Mouse (Mus musculus): ENCODE data around the gene 1700109H08Rik.
"Not testable (repeated sequence)": the region's sequence is repeated elsewhere in the genome, so short reads cannot be mapped to it uniquely, and the experiment has no call there.

The 1700109H08Rik gene

DNA sequence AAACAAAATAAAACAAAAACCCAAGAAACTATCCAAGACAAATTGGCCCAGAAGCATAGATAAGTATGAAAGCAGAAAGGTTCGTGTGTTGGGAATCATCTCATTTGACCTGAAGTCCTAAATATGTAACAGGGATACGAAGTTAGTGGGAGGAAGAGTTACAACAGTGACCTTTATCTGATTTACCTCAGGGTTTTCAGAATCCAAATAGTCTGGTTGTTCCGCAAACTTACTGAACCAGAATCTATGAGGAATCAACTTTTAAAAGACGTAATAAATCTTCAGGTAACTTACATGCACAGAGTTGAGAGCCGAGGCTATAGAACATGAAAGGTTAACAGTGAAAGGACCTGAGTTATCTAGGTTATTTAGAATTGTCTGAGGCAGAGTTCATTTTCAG lies 27.4 kb downstream of the 1700109H08Rik start:
- in situ Hi-C loops (cut with MboI, MseI): no loop called here

DNA sequence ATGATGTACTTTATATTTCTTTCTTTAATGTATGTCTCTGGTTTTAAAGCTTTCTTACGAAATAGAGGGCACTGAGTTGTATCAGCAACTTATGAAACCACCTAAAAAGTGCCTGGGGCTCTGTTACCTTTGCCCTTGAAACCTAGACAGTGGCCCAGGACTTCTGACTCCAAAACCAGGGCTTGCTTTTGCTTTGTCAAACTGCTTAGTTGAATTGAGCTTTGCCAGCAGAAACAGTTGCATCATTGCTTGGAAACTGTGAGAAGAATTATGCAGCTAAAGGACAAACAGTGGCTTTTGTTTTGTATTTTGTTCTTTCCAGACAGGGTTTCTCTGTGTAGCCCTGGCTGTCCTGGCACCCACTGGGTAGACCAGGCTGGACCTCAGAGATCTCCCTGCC lies 28.9 kb downstream of the 1700109H08Rik start:
- in situ Hi-C loops (cut with MboI, MseI): no loop called here

DNA sequence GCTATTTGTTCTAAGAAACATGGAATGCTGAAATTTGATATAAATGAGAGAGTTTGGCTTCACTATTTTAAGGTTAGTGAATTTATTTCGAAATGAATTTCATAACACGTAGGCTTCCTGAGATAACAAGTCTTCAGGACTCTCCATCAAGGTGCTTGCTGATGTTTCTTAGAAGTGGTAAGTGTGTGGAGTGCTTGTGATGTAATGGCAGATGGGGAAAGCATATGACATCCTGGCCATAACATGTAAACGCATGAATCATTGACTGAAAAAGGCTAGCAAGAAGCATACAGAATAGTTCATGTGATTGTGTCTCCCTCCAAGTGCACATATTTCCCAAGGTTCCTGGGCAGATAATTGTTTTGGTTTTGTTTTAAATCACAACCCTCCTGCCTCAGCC lies 29.4 kb downstream of the 1700109H08Rik start:
- in situ Hi-C loops (cut with MboI, MseI): no loop called here

DNA sequence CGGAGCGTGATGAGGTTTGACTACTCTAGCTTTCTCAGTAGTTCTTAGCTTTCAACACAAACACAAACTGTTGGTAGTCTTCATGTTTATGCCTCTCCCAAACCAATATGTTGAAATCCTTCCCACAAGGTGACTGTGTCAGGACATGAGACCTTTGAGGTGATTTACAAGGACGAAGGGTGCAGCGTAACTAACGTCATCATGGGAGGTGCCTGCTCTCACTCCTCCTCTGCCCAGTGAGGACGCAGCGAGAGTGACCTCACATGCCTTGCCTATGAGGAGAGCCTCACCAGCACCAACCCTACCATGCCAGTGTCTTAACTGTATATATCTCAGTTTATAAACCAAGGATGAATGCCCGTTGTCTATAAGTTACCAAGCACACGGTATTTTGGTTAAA lies 35.7 kb downstream of the 1700109H08Rik start:
- in situ Hi-C loops (cut with MboI, MseI): no loop called here

DNA sequence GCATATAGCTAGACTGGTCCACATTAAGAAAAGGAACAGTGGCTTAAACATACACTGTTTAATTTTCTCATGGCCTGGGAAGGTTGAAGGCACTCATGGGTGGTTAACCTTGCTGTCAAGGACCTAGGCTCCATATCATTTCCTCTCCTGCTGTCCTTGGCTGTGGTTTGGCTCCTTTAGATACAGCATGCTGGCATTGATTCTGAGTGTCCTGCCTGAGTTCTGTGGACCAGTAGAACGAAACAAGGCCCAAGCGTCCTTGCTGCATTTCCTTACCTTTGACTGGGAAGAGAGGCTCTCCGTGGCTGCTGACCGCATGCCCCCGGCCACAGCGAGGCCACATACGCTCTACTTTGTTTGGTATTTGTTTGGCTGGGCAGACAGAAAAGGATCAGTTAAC lies 37.9 kb downstream of the 1700109H08Rik start:
- in situ Hi-C loops (cut with MboI, MseI): no loop called here

DNA sequence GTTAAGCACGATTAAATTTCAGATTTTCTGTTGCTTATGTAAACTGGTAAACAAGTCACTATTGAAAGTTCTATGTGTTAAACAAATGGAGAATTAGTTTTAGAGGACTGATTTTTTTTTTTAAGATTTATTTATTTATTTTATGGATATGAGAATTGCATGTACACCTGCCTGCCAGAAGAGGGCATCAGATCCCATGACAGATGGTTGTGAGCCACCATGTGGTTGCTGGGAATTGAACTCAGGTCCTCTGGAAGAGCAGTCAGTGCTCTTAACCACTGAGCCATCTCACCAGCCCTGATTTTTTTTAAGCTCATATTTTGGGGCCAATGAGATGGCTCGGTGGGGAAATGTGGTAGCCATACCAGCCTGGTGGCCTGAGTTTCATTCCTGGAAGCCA lies 40.5 kb downstream of the 1700109H08Rik start:
- in situ Hi-C loops (cut with MboI, MseI): not testable (repeated sequence)

DNA sequence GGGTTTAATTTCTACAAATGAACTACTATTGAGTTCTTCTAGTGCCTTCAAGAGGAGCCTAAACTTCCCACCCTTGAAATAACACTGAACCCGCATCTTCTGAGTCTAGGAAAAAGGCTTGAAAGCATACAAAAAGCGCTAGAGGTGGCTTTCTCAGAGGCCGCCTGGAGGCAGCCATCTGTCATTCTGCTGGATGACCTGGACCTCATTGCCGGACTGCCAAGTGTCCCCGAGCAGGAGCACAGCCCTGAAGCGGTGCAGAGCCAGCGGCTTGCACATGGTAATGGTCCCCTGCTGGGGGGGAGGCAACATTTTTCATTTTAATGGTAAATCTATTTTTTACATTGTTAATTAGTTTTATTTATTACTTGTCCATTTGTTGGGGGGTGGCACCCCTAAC lies 49.1 kb downstream of the 1700109H08Rik start:
- in situ Hi-C loops (cut with MboI, MseI): no loop called here

DNA sequence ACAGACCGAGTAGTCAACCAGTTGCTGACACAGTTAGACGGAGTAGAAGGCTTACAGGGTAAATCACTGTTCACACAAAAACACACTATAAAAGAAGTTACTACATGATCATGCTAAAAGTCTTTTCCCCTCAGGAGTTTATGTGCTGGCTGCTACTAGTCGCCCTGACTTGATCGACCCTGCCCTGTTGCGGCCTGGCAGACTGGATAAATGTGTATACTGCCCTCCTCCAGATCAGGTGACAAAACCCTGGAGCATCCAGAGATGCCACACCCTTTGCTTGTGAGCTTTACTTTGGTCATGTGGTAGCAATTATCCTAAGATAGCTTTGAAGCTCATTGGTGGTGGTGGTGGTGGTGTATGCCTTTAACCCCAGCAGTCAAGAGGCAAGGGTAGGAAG lies 58.7 kb downstream of the 1700109H08Rik start:
- in situ Hi-C loops (cut with MboI, MseI): no loop called here

DNA sequence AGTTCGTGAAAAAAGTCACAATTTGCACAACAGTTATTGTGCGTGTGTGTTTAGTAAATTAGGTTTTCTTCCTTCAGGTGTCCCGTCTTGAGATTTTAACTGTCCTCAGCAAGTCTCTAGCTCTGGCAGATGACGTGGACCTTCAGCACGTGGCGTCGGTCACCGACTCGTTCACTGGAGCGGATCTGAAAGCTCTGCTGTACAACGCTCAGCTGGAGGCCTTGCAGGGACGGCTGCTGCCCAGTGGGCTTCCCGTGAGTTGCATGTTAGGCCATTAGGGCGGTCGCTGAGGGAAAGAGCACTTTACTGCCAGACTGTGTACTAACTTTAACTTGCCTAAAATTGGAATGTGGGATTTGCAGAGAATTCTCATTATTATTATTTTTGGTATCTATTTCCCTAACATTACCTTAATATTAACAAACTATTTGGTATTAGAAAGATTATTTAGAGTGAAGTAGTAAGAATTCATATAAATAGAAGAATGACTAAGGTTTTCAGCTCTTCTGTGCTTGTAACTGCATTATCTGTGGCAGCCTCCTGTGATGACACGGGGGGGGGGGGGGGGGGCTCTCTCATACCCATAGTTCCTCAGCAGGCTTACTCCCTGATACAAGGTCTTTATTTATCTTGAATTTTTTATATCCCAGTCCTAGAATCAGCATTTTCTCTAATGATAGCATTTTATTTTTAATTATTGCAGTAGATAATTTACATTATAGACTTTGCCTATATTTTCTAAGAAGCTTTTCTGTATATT lies 60.3 kb downstream of the 1700109H08Rik start:
- in situ Hi-C loops (cut with MboI, MseI): no loop called here

DNA sequence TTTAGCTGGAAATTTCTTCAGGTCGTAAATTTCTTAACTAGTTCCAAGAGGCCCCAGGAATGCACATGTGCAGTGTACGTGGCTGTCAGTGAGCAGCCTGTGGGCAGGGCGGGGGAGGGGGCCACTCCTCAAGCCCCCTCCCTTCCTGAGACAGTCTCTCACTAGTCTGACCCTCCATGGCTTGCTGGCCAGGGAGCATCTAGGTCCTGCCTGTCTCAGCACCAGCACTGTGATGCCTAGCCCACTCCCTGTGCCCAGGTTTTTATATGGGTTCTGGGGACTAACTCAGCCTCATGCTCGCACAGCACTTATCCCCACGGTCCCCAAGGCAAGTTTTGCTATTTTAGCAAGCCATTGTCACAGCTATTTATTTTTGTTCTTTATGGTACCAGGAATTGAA lies 60.9 kb downstream of the 1700109H08Rik start:
- in situ Hi-C loops (cut with MboI, MseI): no loop called here

DNA sequence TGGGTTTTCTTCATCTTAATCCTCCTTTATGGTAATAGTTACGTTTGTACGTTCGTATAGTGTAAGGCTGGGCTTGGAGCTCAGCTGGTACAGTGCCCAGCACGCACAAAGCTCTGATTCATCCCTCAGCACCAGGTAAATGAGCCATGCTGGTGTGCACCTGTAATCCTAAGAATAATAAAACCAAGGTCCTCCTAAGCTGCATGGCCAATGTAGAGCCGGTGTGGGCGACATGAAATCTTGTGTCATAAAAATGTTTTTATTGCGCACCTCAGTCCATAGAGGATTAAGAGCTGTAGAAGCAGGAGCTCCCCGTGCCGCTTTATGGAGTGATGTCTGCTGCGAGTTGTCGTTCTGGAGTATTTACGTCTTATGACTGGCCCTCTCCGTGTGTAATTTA lies 61.9 kb downstream of the 1700109H08Rik start:
- in situ Hi-C loops (cut with MboI, MseI): no loop called here

DNA sequence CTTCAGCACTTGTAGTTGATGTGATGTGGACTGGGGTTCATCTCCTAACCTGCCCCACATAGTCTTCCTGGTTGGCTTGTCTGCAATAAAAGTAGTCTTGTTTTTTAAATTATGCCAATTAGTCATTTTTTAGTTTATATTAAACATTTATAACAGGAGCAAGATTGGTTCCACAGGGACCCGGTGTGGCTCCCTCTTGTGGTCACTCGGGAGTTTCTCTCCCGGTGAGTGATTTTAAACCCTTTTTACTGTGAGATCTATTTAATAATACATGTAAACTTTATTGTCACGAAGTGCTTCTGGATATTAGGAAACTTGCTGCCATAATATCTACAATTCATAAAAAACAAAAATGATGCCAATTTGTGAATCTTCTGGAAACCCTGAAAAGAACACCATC lies 62.6 kb downstream of the 1700109H08Rik start:
- in situ Hi-C loops (cut with MboI, MseI): no loop called here

Measured in T-helper 17 cell (primary cell).